Mouse (Mus musculus) right cerebral cortex, postnatal 14 days (tissue): ENCODE measurements around the gene Arhgef25.
"Not testable (repeated sequence)": the region's sequence is repeated elsewhere in the genome, so short reads cannot be mapped to it uniquely, and the experiment has no call there.

Experiments
- DNase-seq: peaks from one replicate; pipeline ENCODE4 v3.0.0; 2022

Arhgef25 gene

DNA sequence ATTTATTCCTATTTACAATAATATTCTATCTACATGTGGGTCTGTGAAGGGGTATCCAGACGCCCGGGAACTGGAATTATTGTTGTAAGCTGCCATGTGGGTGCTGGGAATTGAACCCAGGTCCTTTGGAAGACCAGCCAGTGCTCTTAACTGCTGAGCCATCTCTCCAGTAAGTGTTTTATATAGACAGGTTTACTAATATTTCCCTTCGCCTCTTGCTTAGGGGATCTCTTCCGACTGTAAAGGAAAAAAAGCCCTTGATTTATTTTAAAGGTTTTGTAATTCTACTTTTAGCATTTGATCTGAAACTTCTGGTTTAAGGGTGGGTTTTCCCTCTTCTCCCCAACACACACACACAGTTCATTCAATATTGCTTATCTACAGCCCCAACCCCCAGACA, 25.7 kb downstream of the Arhgef25 start:
- DNase-seq: no peak

DNA sequence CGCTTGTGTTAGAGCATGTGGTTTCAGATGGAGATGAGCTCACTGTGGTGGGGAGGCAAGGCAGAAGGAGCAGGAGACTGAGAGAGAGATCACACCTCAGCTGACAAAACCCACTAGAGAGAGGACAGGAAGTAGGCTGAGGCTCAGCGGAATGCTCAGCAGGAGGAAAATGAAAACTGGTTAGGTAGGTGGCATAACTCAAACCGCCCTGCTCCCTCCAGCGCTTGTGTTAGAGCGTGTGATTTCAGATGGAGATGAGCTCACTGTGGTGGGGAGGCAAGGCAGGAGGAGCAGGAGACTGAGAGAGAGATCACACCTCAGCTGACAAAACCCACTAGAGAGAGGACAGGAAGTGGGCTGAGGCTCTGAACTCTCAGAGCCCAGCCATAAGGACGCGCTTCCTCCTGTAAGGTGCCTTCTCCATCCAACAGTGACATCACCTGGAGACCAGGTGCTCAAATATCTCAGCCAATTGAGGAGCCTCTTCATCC, 27.1 kb downstream of the Arhgef25 start:
- DNase-seq: not testable (repeated sequence)

DNA sequence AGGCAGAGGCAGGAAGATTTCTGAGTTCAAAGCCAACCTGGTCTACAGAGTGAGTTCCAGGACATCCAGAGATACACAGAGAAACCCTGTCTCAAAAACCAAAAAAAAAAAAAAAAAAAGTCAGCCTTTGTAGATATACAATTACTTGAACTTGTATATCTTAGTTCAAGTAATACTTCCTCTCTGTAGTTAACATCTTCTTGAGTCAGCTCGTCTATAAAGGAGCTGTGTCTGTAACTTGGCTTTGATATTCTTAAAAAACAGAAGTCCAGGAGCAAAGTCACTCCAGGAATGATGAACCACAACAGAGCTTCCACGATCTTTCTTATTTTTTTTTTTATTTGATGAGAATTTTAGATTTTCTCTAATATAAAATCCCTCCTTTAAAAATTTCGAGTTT, 29.2 kb downstream of the Arhgef25 start:
- no peak for DNase-seq

DNA sequence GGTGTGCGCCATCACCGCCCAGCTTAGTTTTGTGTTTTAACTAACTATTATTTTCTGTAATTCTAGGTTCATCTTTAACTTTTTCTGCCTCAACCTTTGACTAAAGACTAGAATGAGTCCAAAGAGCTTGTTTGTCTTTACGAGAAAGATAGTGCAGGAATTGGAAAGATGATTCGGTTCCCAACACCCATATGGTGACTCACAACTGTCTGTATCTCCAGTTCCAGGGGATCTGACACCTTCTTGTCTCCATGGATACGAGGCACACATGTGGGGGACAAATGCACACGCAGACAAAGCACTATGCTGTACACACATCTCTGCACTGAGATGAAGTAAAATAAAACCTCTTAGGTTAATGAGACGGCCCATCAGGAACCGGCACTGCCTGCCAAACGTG, 29.8 kb downstream of the Arhgef25 start:
- no peak for DNase-seq

DNA sequence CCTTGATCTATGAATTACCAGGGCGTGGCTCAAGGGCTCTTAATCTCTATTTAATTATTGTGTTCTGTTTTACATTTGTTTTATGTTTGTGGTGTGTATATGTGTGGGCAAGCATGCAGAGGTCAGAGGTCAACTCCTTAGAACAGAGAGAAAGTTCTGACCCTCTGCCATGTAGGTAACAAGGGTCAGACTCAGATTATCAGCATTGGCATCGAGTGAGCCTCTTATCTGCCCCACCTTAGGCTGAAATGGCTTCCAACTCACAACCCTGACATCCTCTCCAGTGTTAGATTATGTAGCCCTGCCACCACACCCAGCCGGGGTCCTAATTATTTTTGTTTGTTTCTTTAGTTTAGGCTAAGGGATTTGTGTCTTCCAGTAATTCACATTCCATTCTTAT, 31.4 kb downstream of the Arhgef25 start:
- DNase-seq: no peak

DNA sequence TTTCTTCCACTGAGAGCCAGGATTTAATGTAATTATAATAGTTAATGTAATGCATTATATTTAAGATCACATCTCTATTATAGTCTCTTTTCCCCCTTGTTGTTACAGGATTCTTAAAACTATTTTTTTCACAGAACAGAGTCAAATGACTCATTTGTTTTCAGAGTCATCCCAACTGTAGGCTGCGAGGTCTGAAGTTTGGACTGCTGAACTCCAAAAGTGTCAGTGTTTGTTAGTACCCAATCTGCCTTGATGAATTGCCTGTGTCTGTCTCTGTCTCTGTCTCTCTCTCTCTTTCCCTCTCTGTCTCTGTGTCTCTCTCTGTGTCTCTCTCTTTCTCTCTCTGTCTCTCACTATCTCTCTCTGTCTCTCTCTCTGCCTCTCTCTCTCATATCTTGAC, 33.4 kb downstream of the Arhgef25 start:
- DNase-seq: no peak

DNA sequence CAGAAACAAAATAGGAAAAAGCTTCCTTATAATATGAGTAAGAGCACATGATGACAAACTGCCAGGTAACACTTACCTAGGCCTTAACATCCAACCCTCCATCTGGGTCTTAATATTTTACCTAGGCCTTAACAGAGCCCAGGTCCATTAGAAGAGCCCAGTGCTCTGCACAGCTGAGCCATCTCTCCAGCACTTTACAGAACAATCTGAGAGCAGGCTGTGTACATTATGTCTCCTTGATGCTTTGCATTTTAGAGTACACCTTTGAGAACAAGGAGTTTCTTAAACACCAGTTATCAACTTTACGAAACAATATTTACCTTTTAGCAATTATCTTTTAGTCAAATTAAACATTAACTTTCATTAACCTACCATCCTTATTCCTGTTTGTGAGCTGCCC, 33.8 kb downstream of the Arhgef25 start:
- no peak for DNase-seq

DNA sequence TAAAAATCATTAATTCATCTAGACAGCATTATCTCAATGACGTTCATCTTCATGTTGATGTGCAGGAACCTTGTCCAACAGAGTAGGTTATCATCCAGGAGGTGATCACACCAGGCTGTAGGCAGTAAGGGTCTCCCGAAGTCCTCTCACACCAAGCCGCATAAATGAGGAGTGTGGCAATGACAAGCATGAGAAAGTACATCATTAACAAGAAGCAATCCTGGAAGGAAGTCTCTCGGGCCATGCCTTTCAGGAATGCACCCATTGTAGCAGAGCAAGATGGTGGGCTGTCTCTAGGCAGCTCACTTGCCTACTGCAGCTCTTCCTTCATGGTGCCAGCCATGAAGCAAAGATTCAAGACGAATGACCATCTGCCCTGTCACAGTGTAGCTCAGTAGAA, 35.2 kb downstream of the Arhgef25 start:
- no peak for DNase-seq

DNA sequence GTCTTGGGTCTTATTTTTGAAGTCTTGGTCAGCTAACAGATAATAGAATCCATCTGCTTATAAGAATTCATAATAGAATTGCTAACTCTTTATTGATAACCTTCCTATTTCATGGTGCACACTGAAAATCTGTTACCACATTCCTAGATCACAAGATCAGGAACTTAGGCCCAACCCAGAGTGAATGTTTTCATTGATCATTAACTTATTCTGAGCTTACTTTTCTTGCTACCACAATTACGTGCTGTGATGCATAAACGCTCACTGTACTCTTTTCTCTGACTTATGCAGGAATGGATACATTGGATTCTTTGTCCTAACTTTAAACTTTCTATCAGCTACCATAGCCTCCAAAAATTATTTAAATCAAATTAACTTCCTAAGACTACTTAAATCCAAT, 35.6 kb downstream of the Arhgef25 start:
- no peak for DNase-seq

DNA sequence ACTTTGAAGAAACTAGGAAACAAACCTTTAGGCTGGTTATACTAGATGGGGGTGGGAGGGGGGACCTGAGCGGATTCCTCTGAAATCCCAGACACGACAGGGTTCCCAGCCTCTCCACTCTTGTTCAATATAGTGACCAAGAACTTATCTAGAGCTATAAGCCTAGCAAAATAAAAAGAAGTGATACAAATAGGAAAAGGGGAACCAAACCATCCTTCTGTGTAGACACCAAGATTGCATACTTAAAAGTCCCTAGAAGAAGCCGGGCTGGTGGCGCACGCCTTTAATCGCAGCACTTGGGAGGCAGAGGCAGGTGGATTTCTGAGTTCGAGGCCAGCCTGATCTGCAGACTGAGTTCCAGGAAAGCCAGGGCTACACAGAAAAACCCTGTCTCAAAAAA, 36.6 kb downstream of the Arhgef25 start:
- DNase-seq: no peak

DNA sequence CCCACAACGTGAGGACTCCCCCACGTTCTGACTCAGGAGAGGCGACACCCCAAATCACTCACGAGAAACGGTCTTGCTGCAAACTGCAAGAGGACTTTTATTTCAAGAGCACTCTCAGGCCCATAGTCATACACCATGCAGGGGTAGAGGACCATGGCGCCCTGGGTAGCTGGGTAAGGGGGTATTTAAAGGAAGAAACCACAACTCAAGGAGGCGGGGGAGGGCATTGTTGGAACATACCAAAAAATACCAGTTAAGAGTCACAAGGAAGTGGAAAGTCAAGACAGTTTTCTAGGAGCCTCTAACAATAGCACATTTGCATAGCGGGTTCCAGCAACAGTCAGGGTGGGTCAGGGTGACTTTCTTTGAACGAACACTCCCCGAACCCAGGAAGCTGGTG, 37.3 kb downstream of the Arhgef25 start:
- DNase-seq: not testable (repeated sequence)

DNA sequence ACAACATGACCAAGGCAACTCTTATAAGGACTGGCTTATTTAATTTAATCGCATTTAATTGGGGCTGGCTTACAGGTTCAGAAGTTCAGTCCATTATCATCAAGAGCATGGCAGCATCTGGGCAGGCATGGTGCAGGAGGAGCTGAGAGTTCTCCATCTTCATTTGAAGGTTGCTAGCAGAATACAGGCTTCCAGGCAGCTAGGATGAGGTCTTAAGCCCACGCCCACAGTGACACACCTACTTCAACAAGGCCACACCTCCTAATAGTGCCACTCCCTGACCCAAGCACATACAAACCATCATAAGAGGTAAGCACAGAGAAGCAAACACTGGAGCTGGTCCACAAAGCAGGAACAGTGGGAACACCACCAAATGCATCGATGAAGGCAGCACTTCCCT, 38.6 kb downstream of the Arhgef25 start:
- not testable (repeated sequence) for DNase-seq

DNA sequence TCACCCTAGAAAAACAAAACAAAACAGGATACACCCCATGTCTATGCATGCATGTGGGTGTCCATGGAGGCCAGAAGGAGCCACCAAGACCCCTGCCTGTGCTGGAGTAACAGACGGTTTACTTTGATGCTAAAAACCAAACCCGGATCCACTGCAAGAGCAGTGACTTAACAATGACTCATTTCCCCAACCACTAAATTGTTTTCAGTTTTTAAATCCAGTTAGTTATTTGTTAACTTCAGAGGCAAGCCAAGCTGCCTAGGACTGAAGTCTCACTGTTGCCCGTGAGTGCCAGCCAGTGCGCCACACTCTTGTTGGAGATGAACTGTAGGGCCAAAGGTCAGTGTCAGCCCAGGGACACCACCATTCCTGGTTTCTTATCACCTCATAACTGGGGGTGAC, 39.4 kb downstream of the Arhgef25 start:
- no peak for DNase-seq

DNA sequence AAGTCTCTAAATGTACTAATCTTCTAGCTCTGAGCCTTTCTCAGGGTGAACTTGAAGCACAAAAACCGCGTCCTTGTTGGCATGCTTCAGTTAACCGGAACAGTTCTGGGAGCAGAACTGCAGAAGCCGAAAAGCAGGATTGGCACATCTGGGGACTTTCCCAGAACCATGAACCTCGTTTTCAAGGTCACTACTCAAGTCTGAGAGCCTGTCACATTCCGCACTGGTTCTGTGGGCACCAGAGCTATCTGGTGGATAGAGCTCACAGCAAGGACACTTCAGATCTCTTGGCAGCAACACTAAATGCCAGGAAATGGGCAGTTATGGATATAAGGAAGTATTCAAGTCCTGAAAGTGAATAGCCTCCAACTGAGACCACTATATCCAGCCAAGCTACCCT, 42.7 kb downstream of the Arhgef25 start:
- DNase-seq: no peak

DNA sequence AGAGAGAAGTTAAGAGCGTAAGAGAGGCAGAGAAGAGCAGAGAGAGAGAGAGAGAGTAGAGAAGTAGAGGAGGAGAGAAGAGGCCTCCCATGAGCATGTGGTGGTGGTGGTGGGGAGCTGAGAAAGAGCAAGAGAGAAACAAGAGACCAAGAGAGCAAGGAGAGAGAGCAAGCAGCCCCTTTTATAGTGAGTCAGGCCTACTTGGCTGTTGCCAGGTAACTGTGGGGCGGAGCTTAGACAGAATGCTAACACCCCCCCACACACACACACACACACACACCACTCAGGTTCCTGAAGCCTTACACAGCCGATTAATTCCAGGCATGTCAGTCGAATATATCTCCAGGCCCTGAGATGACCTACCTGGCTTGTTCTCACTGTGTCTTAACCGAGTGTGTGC, 44.6 kb downstream of the Arhgef25 start:
- no peak for DNase-seq

DNA sequence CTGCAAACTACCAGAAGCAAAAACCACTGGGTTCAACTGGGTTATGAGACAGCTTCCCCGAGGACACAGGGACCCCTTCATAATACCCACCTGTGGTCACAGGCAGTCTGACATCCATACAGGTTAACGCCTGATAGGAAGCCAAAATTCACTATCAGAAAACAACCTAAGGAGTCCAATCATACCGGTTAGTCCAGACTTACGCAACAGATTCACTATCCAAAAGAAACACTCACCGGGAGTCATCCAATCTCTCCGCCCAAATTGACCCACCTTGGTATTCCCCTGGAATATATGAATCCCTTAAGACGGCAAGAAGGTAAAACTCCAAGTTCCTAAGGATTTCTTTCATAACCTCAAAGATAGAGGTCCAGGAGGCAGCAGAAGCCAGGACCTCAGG, 45.3 kb downstream of the Arhgef25 start:
- DNase-seq: no peak

DNA sequence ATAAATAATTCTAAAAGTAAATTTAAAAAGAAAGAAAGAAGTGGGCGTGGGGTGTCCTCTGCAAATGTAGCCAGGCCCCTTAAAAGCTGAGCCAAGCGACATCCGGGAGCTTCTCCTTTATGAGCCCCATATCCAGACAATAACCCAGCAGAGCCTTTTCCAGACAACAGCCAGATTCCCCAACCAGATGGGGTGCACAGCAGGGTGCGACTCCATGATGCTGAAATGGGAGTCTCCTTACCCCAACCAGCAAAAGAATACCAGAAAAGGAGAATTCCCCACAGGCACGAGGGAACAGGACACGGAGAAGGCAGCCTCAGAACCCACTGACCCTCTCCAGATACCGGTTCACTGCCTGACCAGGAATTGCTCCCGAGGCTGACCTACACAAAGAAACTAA, 46.7 kb downstream of the Arhgef25 start:
- no peak for DNase-seq

DNA sequence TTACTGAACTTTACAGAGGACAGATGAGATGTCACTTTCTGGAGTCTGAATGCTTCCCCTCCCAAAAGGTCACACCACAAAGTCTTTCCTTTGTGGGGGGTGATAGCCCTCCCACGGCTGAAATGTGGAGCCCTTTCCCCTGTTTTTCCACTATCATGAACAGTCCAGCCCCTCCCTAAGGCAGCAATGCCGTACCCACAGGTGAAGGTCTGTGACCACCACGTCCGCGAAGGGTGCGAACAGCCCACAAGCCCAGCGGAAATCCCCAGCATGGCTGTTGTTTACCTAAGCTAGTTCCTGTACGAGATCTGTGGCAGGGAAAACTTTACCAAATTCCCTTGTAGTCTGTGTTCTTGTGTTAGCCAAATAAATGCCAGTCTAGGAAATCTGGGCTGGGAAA, 48.4 kb downstream of the Arhgef25 start:
- no peak for DNase-seq

DNA sequence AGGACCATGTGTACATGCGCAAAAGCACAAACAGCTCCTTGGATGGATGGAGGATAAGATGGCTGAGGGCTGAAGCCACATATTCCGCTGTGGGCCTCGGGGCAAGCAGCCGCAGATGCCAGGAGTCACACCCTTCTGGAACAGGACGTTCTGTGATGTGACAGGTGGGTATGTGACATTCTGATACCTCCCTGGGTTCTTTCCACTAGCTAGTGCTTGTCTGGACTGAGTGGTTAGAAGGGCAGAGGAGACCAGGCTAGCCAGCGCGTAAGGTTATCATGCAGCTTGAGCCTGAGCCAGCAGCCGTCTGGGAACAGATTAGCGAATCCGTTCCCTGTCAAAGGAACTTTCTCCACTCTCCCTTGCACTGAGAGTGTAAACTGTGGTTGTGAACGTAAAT, 48.9 kb downstream of the Arhgef25 start:
- DNase-seq: no peak

DNA sequence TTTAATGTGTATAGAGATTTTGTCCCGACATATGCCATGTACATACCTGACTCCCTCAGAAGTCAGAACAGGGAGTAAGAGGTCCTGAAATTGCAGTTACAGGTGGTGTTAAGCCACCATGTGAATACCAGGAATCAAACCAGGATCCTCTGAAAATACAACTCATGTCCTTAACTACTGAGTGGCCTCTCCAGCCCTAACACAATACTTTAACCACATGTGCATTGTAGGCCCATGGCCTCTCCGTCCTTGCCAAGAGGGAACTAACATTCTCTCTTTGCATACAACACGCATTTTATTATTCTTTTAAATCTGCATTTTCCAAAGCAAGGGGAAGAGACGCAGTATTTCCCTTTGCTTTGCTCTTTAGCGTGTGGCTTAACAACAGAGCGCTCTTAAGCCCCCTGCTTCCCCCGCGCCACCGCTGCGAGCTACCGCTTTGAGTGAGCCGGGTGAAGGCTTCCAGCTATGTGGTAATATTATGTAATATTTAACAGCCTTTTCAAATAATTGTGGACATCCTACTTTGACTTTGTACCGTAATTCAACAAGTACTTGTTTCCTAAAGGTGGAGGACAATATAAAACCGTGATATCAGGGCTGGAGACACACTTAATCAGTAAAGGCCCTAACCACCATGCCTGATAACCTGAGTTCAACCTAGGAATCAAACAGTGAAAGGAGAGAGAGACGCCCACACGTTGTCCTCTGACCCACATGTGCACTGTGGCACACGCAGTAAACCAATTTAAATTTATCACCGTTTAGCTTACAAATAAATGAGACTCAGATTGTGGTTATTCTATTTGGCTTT, 51.3 kb downstream of the Arhgef25 start:
- no peak for DNase-seq

DNA sequence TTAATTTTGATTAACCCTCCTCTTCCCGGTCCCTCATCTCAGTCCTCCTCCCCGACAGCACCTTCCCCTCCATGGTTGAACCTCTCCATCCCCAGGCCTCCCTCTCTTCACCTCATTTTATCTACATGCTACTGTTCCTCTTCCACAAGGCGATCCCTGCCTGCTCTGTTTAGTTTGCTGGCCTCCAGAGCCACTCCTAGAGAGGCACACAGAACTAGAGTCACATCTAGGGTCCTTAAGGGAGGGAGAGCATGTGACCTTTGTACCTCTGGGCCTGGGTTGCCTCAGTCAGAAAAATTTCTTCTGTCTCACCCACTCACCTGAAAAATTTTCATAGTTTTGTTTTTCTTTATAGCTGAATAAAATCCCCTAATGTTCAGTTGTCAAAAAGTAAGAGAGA, 52.0 kb downstream of the Arhgef25 start:
- no peak for DNase-seq

DNA sequence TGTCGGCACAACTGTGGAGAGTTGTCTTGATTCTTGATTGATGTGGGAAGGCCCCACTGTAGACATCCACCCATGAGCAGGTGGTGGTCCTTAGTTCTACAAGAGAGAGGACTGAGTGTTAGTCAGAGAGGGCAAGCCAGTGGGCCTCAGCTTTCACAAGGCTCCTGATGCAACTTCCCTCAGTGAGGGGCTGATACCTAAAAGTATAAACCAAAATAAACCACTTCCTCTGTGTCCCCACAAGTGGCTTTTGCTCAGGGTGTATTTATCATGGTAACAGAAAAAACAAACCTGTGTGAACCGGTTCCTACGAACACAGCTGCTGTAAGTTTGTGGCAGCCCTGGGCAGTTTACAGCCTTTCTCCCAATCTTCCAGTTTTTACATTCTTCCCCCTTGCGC, 53.4 kb downstream of the Arhgef25 start:
- no peak for DNase-seq

DNA sequence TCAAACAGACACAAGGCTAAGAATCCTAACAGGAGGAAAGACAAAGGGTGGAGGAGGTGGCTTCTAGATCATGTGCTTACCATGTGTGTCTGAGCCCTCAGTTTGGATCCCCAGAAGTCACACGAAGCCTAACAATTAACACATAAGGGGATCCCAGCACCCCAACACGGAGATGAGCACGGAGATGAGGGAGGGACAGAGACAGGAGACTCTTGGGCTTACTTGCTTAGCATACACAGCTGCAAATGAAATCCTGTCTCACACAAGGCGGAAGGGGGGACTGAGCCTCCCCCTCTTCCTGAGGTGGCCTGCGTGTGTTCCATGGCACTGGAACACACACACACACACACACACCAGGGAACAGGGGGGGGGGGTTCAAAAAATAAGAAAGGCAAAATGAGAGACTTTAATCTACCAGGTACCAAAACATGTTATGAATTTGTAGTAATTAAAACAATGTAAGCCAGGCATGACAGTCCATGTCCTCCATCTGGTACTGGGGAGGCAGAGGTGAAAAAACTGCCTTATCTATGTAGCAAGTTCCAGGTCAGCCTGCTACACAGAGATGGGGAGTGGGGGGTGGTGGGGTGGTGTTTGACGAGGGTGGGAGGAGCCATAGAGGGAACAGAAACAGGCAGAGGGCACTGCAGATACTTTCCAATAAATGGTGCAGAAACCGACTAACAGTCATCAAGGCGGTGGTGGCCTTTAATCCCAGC, 54.6 kb downstream of the Arhgef25 start:
- DNase-seq: no peak

DNA sequence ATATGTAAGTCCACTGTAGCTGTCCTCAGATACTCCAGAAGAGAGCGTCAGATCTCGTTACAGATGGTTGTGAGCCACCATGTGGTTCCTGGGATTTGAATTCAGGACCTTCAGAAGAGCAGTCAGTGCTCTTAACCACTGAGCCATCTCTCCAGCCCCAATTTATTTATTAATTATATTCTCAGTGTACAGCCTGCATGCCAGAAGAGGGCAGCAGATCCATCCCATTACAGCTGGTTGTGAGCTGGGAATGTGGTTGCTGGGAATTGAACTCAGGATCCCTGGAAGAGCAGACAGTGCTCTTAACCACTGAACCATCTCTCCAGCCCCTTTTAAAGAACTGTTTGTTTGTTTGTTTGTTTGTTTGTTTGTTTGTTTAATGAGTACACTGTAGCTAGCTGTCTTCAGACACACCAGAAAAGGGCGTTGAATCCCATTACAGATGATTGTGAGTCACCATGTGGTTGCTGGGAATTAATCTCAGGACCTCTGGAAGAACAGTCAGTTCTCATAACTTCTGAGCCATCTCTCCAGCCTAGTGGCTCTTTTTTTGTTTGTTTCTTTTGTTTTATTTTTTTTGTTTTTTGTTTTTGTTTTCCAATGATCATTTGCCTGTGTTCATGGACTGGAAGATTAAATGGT, 55.4 kb downstream of the Arhgef25 start:
- DNase-seq: not testable (repeated sequence)
